In genomic region chr6:136954715-136955114, GRCm38 (mm10) we compare ENCODE assay signal across 20 mouse cellular contexts. TPM values are rescaled to one million over a fixed set of nuclear protein-coding genes. Genes with fewer than 3 reads are reported as not detected.
"Had no signal": no experiment of that assay in that cellular context is flagged by ENCODE, and none has a peak within 500 bp of the region (broad histone marks: within the 10 kb centered on the region; RNA-seq: fewer than 3 reads in every experiment).

No protein-coding gene starts in this region.

- ATAC-seq: midbrain, embryonic 16.5 days had no signal

- H3K4me2 ChIP-seq: lung, embryonic 14.5 days; midbrain, embryonic 12.5 days; neural tube, embryonic 13.5 days; neural tube, embryonic 15.5 days had no signal

- H3K27ac ChIP-seq: midbrain, embryonic 10.5 days; midbrain, embryonic 12.5 days; neural tube, embryonic 13.5 days; neural tube, embryonic 15.5 days had no signal

- H3K27me3 ChIP-seq: midbrain, embryonic 12.5 days; neural tube, embryonic 13.5 days; neural tube, embryonic 15.5 days had no signal

- H3K4me1 ChIP-seq: midbrain, embryonic 10.5 days; midbrain, embryonic 12.5 days; neural tube, embryonic 15.5 days had no signal

- H3K4me3 ChIP-seq: midbrain, embryonic 10.5 days; midbrain, embryonic 12.5 days; myocyte; neural tube, embryonic 13.5 days; neural tube, embryonic 15.5 days had no signal

- DNase-seq: lung, adult 18-20 months; lung, embryonic 14.5 days; lung, postnatal 10 days; lung, postnatal 4 days; midbrain, embryonic 14.5 days; right cerebral cortex, adult 18-20 months; right cerebral cortex, postnatal 25 days; right cerebral cortex, postnatal 4 days; thymus, adult 18-20 months; thymus, postnatal 14 days; thymus, postnatal 36 days had no signal

- H3K9ac ChIP-seq: lung, embryonic 14.5 days; midbrain, embryonic 12.5 days; neural tube, embryonic 13.5 days; neural tube, embryonic 15.5 days had no signal

- H3K36me3 ChIP-seq: midbrain, embryonic 10.5 days; midbrain, embryonic 12.5 days; neural tube, embryonic 13.5 days; neural tube, embryonic 15.5 days had no signal

- H3K9me3 ChIP-seq: midbrain, embryonic 10.5 days; midbrain, embryonic 12.5 days; neural tube, embryonic 13.5 days; neural tube, embryonic 15.5 days had no signal

RNA-seq across cellular contexts. Expression of gene Pde6h, which starts 31.1 kb away (rescaled TPM):
- polyA plus RNA-seq: lung, embryonic 14.5 days; midbrain, embryonic 10.5 days; midbrain, embryonic 12.5 days; midbrain, embryonic 14.5 days; neural tube, embryonic 11.5 days; neural tube, embryonic 13.5 days; small intestine, adult 2 months; stomach, embryonic 16.5 days had no signal

RNA-seq across cellular contexts. Expression of gene Erp27, which starts 32.7 kb away (rescaled TPM):
- polyA plus RNA-seq: midbrain, embryonic 10.5 days; midbrain, embryonic 12.5 days; midbrain, embryonic 14.5 days; neural tube, embryonic 13.5 days; neural tube, embryonic 15.5 days had no signal
